Mouse (Mus musculus) embryo, embryonic 11.5 days (tissue): ENCODE results near the gene Npas3.

Experiments used
- DNase-seq: peaks from one replicate; pipeline ENCODE4 v3.0.0-alpha.2; 2012; ENCODE audit warnings: low read depth, low spot score

The Npas3 gene

GRCm38 (mm10) chr12:53692471-53692870, 444.0 kb downstream of the Npas3 start:
- no peak for DNase-seq

- no peak for DNase-seq
Observed at GRCm38 (mm10) chr12:53694346-53694745, 445.9 kb downstream of the Npas3 start.

GRCm38 (mm10) chr12:53695324-53695723, 446.8 kb downstream of the Npas3 start:
- no peak for DNase-seq

GRCm38 (mm10) chr12:53697645-53698044, 449.2 kb downstream of the Npas3 start:
- no peak for DNase-seq

- no peak for DNase-seq
Observed at GRCm38 (mm10) chr12:53698483-53699227, 450.2 kb downstream of the Npas3 start.

GRCm38 (mm10) chr12:53719896-53720295, 471.4 kb downstream of the Npas3 start:
- DNase-seq: no peak

- no peak for DNase-seq
Observed at GRCm38 (mm10) chr12:53722156-53722555, 473.7 kb downstream of the Npas3 start.

- DNase-seq: no peak
Observed at GRCm38 (mm10) chr12:53722718-53723698, 474.5 kb downstream of the Npas3 start.

GRCm38 (mm10) chr12:53729275-53729674, 480.8 kb downstream of the Npas3 start:
- DNase-seq: peak; percentile 16

- DNase-seq: no peak
Observed at GRCm38 (mm10) chr12:53738549-53739292, 490.2 kb downstream of the Npas3 start.

- no peak for DNase-seq
Observed at GRCm38 (mm10) chr12:53746653-53747052, 498.2 kb downstream of the Npas3 start.

- DNase-seq: no peak
Observed at GRCm38 (mm10) chr12:53749375-53749774, 500.9 kb downstream of the Npas3 start.

GRCm38 (mm10) chr12:53752281-53753072, 504.0 kb downstream of the Npas3 start:
- no peak for DNase-seq

GRCm38 (mm10) chr12:53753368-53753937, 505.0 kb downstream of the Npas3 start:
- no peak for DNase-seq

- no peak for DNase-seq
Observed at GRCm38 (mm10) chr12:53754236-53754635, 505.8 kb downstream of the Npas3 start.

- DNase-seq: no peak
Observed at GRCm38 (mm10) chr12:53757631-53758030, 509.2 kb downstream of the Npas3 start.

GRCm38 (mm10) chr12:53758356-53758755, 509.9 kb downstream of the Npas3 start:
- no peak for DNase-seq

- no peak for DNase-seq
Observed at GRCm38 (mm10) chr12:53764143-53764542, 515.7 kb downstream of the Npas3 start.

- no peak for DNase-seq
Observed at GRCm38 (mm10) chr12:53768392-53768791, 519.9 kb downstream of the Npas3 start.

GRCm38 (mm10) chr12:53771394-53771936, 523.0 kb downstream of the Npas3 start:
- no peak for DNase-seq
